Mouse (Mus musculus) left cerebral cortex, adult 11 months (tissue): ENCODE measurements around the gene Cnr2.

ENCODE experiments used
- DNase-seq: peaks from one replicate; pipeline ENCODE4 v3.0.0; 2022; ENCODE audit warnings: low spot score

The Cnr2 gene

DNA sequence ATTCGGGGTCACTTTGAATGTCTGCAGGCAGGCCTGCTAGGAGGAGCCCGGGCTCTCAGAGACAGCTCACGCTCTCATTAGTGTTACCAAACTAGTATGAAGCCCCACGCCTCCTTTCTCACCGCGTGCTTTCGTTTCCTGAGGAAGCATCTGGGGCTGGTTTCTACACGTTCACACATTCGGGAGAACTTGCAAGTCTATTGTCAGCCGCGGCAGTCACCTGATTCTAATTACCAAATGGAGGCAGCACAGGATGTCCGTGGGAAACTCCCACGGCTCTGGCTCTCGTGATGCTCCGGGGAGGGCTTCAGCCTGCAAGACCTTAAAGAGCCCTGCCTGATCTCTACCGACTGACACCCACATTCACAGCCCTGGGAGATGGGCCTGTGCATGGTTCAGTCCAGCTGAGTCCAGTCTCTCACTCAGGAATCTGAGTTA is 18.6 kb upstream of the Cnr2 start:
- peak; percentile 69 for DNase-seq

DNA sequence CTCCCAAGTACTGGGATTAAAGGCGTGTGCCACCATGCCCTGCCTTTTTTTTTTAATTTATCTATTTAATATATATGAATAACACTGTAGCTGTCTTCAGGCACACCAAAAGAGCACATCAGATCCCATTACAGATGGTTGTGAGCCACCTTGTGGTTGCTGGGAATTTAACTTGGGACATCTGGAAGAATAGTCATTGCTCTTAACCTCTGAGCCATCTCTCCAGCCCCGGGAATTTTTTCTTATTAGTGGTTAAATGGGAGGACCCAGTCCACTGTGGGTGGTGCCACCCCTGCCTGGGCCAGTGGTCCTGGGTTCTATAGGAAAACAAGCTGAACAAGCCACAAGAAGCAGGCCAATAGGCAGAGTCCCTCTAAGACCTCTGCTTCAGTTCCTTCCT is 17.5 kb upstream of the Cnr2 start:
- DNase-seq, result no peak

DNA sequence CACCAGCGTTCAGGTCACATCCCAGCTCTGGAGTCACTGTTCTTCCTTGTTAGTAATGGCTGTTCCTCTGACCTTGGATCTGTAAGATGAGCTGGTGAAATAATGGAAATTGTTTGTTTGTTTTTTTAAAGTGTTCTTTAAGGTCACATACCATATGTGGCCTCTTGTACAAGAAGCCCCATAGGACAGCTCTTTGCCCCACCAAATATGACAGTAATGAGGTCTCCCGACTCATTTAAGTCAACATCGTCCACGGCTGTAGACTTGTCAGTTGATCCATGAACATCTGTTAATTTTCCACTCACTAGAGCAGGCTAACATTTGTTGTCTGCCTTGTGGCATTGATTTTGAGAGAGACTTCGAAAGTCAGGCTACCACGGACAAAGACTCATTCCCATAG is 16.2 kb upstream of the Cnr2 start:
- DNase-seq, result no peak

DNA sequence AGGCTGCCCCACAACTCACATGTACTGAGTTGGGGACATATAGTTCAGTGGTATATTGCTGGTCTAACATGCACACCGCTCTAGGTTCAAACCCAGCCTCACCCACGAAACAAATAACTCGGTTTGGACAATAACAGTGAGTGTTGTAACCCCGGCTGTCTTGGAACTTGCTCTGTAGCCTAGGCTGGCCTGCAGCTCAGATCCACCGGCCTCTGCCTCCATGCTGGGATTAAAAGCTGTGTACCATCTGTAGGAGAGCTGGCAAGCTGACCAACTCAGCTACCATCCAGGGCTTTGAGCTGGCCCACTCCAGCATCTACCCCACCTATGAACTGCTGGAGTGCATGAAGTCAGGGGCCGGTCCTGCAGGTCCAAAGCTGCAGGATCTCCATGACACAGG is 15.2 kb upstream of the Cnr2 start:
- DNase-seq, result no peak

DNA sequence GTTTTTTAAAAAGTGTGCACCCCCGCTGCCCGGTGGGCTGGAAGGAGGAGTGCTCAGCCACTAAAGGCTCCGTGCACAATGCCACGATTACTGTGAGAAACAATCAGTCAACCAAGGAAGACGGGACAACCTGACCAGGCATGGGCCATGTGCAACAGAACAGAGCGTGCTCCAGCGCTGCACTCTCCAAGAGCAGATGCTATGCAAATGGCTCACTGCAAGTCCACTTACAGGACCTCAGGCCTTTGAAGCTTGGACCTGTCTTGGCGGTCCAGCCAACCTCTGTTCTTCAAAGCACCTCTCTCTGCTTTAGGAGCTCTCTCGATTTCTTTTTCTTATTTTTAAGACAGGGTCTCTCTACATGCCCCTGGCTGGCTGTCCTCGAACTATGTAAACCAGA is 14.6 kb upstream of the Cnr2 start:
- DNase-seq, result no peak

DNA sequence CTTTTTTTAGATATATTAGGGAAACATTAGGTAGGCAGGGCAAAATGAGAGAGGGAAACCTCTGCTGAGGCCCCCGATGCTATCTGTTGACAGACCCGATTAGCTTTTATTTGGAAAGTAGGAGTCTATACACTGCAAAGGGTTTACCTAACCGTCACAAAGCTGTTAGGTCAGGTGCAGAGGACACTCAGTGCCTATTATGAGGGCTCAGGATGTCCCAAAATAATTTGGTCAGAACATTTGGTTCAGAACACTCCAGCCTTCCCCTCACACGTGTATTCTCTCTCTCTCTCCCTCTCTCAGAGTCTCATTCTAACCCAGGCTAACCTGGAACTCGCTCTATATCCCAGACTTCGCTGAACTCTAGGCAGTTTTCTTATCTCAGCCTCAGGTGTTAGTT is 13.2 kb upstream of the Cnr2 start:
- no peak for DNase-seq

DNA sequence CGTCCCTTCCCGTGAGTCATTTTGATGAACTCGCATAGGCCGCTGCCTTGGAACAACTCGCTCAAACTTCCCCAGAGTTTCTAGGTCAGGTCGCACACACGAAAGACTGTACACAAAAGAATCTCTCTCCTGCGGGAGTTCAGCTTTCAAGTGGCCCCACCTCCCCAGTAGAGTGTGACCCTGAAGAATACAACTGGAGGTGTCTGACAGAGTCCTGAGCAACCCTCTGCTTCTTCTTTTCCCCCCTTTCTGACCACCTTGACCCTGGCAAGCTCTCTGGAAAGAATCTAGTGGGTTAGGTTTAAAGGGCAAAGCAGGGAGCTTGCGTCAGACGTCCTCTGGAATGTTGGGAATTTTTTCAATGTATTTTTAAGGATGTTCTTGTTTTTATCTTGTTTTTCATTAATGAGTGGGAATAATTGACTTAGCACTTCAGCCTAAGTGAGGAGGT is 11.8 kb upstream of the Cnr2 start:
- DNase-seq, result no peak

DNA sequence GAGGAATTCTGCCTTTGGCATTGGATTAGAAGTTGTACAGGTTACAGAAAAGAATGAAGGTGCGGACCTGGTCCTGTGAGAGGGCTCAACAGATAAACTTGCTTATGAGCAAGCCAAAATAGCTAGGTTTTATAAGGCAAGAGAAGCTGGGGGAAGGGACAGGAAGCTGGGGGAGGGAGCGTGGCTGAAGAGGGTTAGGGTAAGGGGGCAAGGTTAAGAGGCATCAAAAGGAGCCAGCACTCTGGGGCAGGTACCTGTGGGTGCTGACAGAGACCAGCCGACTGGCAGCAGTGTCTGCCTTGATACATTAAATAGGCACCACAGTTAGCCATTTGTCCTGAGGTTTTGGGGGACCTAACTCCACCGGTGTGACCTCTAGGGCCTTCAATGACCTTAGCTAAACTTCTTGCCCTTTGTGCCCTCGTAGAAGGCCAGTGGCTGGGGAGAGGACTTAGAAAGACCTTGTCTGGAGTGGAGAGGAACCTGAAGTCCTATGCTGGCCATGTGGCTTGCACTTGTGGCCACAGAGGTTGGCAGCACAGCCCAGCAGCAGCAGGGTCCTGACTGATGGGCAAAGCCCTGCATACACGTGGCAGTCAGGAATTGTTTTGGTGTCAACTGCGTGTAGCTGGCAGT is 11.2 kb upstream of the Cnr2 start:
- no peak for DNase-seq

DNA sequence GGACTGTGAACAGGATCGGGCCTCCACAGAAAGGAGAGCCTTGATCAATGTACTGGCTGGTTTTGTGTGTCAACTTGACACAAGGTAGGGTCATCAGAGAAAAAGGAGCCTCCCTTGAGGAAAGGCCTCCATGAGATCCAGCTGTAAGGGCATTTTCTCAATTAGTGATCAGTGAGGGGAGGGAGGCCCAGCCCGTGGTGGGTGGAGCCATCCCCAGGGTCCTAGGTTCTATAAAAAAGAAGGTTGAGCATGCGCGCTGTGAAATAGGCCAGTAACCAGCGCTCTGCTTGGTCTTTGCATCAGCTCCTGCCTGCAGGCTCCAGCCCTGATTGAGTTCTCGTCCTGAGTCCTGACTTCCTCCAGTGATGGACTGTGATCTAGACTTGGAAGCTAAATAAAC is 10.7 kb upstream of the Cnr2 start:
- DNase-seq, result no peak

DNA sequence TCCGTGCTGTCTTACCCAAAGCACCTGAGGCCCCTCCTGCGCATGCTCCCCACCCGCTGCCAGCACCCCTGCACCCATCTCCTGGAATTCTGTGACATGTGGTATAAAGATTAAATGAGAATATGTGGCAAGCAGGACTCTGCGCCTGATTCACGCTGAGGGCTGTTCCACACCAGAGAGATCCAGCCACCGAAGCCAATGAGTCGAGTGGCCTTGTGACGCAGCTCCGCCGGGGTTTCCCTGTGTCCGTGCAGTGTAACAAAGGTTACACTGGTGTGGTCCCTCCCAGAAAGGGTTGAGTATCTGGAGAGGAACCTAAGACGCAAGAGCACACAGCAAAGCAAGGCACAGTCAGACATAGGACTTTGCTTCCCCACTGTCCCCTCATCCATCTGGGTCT is 9.5 kb upstream of the Cnr2 start:
- no peak for DNase-seq

DNA sequence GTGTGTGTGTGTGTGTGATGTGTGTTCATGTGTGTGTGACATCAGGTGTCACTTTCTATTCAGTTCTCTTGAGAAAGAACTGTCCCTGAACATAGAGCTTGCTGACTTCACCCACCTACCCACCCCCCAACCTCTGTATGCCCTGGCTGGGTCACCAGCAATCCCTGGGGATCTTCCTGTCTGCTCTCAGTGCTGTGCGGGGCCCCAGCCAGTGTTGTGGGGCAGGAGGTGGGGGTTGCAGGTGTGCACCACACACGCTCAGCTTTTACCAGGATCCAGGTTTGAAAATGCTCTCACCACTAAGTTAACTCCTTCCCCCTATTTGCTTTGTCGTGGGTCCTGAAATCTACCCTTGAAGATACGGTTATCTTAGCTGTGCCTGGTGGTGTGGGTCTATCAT is 9.0 kb upstream of the Cnr2 start:
- no peak for DNase-seq

DNA sequence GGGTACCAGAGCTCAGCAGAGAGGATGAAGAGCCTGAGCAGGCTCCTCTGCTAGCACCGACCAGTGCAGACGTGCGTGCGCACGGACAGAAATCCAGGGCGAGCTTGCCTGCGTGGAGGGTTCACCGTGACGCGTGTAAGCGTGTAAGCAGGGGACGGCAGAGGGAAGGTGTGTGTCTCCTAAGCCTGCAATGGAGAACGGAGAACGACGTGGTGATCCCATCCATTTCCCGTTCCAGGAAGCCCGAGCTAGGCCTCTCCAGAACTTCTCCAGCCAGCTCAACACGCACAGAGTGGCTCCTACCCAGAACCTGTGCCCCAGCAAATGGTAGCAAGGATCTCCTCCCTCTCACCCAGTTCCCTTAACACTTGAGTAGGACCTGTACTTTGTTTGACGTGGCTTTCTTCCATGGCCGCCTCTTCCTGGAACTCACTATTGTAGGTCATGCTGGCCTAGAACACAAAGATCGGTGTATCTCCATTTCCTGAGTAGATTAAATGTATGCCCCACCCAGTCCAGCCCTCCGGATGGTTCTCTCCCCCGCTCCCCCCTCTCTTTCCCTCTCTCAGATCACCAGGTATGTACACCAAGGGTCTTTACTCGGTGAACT is 6.6 kb upstream of the Cnr2 start:
- no peak for DNase-seq

DNA sequence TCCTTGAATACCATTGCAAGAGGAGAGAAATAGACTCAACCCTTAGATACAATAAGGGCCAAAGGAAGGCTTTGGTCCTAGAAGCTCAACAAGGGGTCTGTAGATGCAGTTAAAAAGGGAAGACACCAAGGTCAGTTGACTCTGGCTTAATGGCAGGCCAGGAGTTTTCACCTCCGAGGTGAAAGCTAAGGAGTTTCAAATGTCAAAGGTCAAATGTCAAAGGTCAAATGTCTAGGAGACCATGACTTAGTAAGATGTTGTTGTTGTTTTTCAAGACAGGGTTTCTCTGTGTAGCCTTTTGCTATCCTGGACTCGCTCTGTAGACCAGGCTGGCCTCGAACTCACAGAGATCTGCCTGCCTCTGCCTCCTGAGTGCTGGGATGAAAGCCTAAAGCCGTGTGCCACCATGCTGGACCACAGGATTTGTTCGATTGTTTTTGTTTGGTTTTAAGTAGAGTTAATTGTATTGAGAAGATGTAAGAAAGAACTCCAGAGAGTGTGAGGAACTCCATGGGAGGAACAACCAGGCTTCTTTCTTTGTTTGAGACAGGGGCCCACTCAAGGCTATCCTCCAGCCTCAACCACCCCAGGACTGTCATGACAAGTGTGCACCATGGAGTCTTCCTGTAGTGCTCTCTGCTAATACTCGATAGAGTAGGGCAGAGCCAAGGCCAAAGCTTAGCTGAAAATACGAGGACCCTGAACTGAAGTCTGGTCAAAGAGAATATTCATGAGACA is 5.9 kb upstream of the Cnr2 start:
- DNase-seq, result no peak

DNA sequence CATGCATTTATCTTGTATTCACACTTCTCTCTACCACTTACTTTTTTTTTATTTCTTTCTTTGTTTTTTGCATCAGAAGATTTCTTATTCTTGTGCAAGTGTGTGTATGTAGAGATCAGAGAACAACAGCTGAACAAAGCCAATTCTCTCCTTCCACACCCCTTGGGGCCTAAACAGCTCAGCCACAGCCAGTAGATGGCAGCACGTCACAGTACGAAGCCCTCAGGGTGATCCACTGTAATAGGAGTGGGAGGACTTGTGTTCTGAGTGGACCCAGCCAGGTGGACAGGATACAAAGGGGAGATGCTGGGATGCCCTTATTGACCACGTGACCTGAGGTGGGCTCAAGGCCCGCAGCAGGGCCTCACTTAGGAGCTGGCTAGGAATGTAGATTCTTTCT is 5.3 kb upstream of the Cnr2 start:
- peak; percentile 52 for DNase-seq

DNA sequence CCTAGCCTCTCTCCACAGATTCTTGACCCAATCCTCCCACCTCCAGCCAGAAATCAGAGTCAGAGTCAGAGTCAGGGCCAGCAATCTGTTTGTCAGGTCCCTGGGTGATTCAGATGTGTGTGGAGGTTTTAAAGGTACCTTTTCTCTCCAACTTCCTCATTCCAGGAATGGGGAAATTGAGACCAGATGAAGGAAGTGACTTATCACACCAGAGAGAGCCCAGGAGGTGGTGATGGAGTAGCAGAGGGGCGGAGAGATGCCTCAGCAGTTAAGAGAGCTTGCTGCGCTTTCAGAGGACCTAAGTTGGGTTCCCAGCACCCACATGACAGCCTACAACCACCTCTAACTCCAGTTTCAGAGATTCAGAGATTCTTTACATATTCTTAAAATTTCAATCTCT is 3.7 kb upstream of the Cnr2 start:
- DNase-seq, result no peak

DNA sequence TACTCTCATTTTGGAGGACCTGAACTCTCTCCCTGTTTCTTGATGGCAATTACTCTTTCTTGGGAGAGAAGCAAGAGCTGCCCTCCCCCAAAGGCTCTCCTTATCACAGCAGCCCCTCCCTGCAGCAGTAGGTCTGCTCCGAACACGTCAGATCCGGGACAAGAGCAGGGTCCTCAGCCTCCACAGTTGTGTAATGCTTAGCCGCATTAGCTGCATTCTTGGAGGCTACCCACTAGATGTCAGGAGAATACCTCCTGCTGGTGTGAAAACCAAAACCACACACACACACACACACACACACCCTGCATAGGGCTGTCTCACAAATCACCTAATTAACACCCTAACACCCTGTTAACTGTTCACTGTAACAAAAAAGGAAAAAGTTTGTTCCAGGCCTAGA is 2.3 kb upstream of the Cnr2 start:
- DNase-seq, result no peak

DNA sequence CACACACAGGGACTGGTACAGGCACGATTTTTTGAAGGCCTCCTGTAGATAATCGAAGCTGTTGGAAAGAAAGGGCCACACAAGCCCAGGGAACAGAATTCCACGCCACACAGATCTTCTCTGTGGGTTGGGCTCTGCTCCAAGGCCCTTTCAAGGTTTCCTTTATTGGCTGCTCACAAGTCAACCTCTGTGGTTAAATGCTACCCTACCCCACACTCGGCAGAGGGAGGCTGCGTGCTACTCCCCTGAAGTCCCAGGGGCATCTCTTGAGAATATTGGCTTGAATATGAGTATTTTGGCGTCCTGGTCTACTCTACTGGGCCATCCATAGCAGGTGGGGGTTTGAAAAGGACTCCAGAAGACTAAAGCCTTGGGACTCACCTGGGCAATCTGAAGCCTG is 963 bp downstream of the Cnr2 start:
- no peak for DNase-seq

DNA sequence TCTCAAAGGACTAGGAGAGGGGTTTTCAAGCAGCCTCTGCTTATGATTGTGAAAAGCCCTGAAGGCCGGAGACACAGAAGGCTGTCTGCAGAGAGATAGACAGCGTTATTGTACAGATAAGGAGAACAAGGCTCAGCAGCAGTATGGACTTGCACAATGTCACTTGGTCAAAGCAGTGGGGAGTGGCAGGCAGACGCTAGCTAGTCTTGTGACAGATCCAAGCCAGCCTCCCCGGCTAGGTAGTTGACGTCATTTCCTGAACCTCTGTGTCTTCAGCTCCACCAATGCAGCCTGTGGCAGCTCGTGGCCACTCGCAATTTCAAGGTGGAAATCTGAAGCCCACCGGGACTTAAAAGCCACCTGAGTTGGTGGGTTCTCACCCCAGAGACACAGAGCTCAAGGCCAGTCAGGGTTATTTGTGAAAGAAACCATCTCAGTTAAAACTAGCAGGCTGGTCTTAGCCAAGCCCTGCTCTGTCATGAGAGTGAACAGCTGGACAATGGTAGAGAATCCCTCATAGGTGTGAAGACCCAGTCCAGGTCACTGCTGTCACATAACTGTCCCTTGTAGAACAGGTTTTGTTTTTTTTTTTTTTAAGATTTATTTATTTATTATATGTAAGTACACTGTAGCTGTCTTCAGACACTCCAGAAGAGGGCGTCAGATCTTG is 3.3 kb downstream of the Cnr2 start:
- no peak for DNase-seq

DNA sequence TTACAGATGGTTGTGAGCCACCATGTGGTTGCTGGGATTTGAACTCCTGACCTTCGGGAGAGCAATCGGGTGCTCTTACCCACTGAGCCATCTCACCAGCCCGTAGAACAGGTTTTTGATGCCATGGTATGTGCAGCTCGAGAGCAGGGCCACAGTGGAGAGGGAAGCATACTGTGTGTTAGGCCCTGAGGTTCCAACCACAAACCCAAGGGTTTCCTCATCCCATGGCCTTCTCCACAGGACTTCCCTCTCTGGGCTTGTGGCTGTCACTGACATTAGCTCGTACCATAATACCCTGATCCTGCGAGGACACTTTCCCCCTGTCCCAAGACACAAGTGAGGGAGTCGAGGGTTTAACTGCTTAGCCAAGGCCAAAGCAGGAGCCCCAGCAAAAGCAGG is 3.9 kb downstream of the Cnr2 start:
- DNase-seq, result no peak

DNA sequence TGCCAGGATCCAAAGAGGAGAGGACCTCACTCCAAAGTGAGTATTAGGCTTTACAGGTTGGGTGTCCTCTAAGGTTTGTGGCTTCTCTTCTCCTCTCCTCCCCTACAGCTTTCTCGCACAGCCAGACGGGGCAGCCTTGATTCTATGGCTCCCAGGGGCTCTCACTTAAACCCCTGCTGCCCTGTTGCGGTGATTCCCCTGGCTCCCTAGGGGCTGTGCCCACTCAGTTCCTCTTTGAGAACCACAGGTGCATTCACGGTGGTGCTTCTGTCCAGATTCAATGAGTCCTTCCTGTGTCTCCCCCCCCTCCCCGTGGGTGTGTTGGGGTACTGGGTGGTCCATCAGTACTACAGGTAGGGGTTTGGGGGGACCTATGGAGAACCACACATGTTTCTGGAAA is 4.8 kb downstream of the Cnr2 start:
- DNase-seq, result no peak

DNA sequence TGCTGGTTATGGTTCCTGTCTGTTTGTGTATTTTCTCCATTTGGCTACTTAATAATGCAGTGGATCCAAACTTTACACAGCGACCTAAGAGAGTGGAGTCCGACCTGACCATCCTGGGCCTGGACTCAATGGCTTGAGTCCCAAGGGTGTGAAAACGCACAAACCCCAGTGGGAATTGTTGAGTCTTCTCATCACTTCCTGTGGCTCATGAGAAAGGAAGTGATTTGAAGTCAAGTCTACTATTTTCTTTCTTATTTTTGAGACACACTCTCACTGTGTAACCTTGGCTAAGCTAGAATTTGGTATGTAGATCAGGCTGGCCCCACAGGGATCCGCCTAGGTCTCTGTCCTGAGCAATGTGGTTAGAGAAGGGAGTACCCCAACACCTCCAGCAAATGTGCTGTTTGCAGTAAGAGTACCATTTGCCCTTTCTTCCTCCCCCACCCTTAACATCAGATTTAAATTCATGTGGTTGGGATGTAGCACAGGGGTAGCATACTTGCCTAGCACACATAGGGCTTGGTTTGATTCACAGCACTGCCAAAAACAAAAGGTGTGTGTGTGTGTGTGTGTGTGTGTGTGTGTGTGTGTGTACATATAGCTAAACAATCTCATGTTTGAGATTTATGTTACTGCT is 7.5 kb downstream of the Cnr2 start:
- no peak for DNase-seq

DNA sequence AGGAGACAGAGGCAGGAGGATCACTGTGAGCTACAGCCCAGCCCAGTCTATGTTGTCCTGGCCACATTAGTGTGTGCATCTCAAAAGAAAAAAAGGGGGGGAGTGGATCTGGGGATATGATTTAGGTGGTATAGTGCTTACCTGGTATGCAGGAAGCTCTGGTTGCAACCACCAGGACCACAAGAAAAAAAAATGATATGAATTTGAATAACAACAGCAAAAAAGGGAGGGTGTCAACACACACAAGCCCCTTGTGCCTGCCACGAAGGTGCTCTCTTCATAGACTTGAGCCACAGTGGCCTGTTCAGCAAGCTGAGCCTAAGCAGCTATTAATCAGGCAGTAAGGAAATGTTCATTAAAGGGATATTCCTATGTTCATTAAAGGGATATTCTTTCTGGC is 9.6 kb downstream of the Cnr2 start:
- no peak for DNase-seq

DNA sequence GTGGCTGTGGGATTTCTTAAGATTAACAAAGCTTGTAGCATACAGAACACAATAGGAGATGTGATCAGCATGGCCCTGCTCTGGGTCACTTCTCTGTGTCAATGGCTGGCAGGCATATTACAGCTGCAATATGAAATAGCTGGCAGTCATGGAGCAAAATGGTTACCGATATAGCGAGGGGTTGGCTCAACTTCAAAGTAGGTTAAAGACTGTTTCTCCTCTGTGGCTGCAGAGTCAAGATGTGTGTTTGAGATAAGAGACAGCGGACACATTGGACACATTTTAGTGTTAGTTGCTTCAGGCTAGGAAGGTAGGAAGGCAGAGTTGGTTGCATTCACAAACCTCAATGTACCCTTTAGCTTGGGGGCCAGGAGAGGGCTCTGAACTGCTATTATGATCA is 11.4 kb downstream of the Cnr2 start:
- no peak for DNase-seq
